Mouse (Mus musculus) forebrain, embryonic 11.5 days (tissue): ENCODE results near the gene Gdf9. TPM values are rescaled to one million over a fixed set of nuclear protein-coding genes. Genes with fewer than 3 reads are reported as not detected.

ENCODE experiments used
- ATAC-seq: fragments of 200-750 bp; cut with Nextera tagmentation; replicated peaks from 2 replicates; pipeline ENCODE4 v1.8.0; 2017; ENCODE audit warnings: moderate TSS enrichment; ENCODE audit not compliant: low FRiP score
- DNase-seq: peaks from one replicate; pipeline ENCODE4 v3.0.0-alpha.2; 2017; ENCODE audit warnings: low spot score
- H3K27ac ChIP-seq: fragments of 300-500 bp; sonication (generic); 2 replicates; pipeline ENCODE4 v1.5.1; 2014; ENCODE audit warnings: low read depth, low read length
- H3K27me3 ChIP-seq: fragments of 300-500 bp; sonication (generic); 2 replicates; pipeline ENCODE4 v1.6.1; 2014; ENCODE audit warnings: mild to moderate bottlenecking, low read length, mixed read lengths; ENCODE audit not compliant: control insufficient read depth, insufficient read depth
- H3K36me3 ChIP-seq: fragments of 300-500 bp; sonication (generic); 2 replicates; pipeline ENCODE4 v1.6.1; 2014; ENCODE audit warnings: mild to moderate bottlenecking, low read length, moderate library complexity, mixed read lengths; ENCODE audit not compliant: control insufficient read depth, insufficient read depth
- H3K4me1 ChIP-seq: fragments of 300-500 bp; sonication (generic); replicated peaks from 2 replicates; pipeline ENCODE4 v1.6.1; 2014; ENCODE audit warnings: low read length, mixed read lengths; ENCODE audit not compliant: control insufficient read depth, insufficient read depth
- H3K4me2 ChIP-seq: fragments of 300-500 bp; sonication (generic); 2 replicates; pipeline ENCODE4 v1.6.1; 2014; ENCODE audit warnings: low read depth, mild to moderate bottlenecking, low read length, moderate library complexity, mixed read lengths; ENCODE audit not compliant: severe bottlenecking
- H3K4me3 ChIP-seq: fragments of 300-500 bp; sonication (generic); 2 replicates; pipeline ENCODE4 v1.5.1; 2014; ENCODE audit warnings: low read depth, low read length
- H3K9ac ChIP-seq: fragments of 300-500 bp; sonication (generic); 2 replicates; pipeline ENCODE4 v1.6.1; 2014; ENCODE audit warnings: low read length
- H3K9me3 ChIP-seq: fragments of 300-500 bp; sonication (generic); 2 replicates; pipeline ENCODE4 v1.6.1; 2016; ENCODE audit warnings: low read length, mixed read lengths; ENCODE audit not compliant: control insufficient read depth
- WGBS: fragments of 180-500 bp; shearing (Covaris S2); extraction: QIAGEN DNeasy Blood & Tissue Kit; methylation state at CpG from one replicate; pipeline ENCODE4 v1.1.7; 2014; 5-methylcytosine and 5-hydroxymethylcytosine counted together
- polyA plus RNA-seq: library from polyadenylated mRNA; unstranded; fragments of >200 nt; fragmentation: Nextera tagmentation; extraction: Ambion mirVana; gene quantifications from 2 replicates; pipeline ENCODE4 v1.2.1, GENCODE M21; 2014

Gdf9 gene
- polyA plus RNA-seq, 1 experiment from 2014 or later: 1.2 TPM

DNA sequence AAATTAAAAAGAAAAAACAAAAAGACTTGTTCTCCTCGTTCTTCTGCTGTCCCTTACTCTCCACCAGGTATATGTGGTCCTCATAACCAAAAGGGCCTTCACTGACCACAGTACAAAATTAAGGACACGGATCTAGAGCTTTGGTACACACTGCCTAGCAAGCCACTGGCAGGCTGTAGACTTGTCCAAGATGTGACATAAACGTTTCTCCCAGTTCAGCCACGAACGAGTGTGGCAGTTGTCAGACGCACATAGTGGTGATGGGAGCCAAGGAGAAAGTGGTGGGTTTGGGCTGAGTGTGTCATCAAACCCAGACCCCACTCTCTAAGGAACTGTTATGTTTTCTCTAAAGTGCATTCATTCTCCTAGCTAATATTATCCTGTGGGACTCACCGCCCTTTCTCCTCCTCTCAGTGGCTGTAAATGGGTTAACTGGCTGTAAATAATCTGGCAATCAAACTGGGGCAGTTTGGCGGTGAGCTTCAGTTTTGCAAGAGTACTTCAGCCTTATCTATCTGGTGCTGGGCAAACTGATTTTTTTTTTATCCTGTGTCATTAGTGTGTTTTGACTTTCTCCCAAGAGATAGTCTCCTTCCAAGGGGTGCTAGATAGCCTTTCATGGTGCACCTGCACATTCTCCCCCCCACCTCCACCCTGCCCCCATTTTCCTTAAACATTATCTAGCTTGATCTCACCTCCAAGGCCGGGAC lies 679 bp downstream of the Gdf9 start:
- no peak; the same call in 1 of the 2 replicates for ATAC-seq

GRCm38 (mm10) chr11:53433057-53433456 lies 2.2 kb downstream of the Gdf9 start:
- H3K4me1 ChIP-seq: peaks cover 3% of the 10 kb centered on the region; the same call in 1 of the 2 replicates
- H3K27ac ChIP-seq: no peak overlapping the region
- no peaks in the 10 kb centered on the region for H3K27me3 ChIP-seq
- 70% methylated on average over 6 of the region's 6 CpGs for WGBS
- H3K9me3 ChIP-seq: no peaks in the 10 kb centered on the region
- no peak overlapping the region for H3K9ac ChIP-seq
- H3K4me3 ChIP-seq: no peak overlapping the region
- ATAC-seq: no peak
- H3K4me2 ChIP-seq: no peak overlapping the region
- H3K36me3 ChIP-seq: no peaks in the 10 kb centered on the region; the same call in 1 of the 2 replicates
- no peak for DNase-seq

More for the DNA sequence above, 679 bp downstream of the Gdf9 start:
- DNase-seq: no peak
- Histone ChIP-seq H3K27ac (peak overlapping the region; percentile 50), H3K4me3 (peak overlapping the region; percentile 97), H3K36me3 (no peaks in the 10 kb centered on the region; the same call in 1 of the 2 replicates), H3K27me3 (no peaks in the 10 kb centered on the region), H3K9me3 (no peaks in the 10 kb centered on the region), H3K9ac (peak overlapping the region; percentile 39; the same call in 1 of the 2 replicates), H3K4me1 (peaks cover 3% of the 10 kb centered on the region; the same call in 1 of the 2 replicates), H3K4me2 (peak overlapping the region; percentile 60)
- 18% methylated on average over 9 of the region's 9 CpGs for WGBS

DNA sequence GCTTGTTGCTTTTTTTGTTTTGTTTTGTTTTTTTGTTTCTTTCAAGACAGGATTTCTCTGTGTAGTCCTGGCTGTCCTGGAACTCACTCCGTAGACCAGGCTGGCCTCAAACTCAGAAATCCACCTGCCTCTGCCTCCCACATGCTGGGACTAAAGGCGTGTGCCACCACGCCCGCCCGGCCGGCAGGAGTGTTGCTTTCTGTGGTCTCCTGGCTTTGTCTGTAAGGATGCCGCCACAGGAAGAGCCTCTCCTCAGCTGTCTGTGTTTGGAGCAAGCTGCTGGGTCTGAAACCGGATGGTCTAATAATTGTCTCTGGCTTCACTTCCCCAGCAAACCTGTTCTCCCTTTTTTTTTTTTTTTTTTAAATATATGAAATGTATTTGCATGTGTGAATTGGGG lies 4.7 kb downstream of the Gdf9 start:
- Histone ChIP-seq H3K4me3 (no peak overlapping the region), H3K9ac (no peak overlapping the region), H3K4me2 (no peak overlapping the region), H3K27ac (no peak overlapping the region), H3K27me3 (no peaks in the 10 kb centered on the region), H3K9me3 (no peaks in the 10 kb centered on the region), H3K36me3 (no peaks in the 10 kb centered on the region), H3K4me1 (peaks cover 3% of the 10 kb centered on the region; the same call in 1 of the 2 replicates)
- DNase-seq (no peak), ATAC-seq (no peak)
- WGBS: 89% methylated on average over 8 of the region's 8 CpGs

- Histone ChIP-seq H3K36me3 (no peaks in the 10 kb centered on the region), H3K9ac (no peak overlapping the region), H3K4me3 (no peak overlapping the region), H3K4me2 (no peak overlapping the region), H3K4me1 (peaks cover 2% of the 10 kb centered on the region; the same call in 1 of the 2 replicates), H3K27ac (no peak overlapping the region), H3K9me3 (no peaks in the 10 kb centered on the region), H3K27me3 (no peaks in the 10 kb centered on the region)
- no peak for ATAC-seq
- DNase-seq: no peak
- WGBS: 85% methylated on average over 6 of the region's 6 CpGs
Measured at GRCm38 (mm10) chr11:53436338-53436737, 5.5 kb downstream of the Gdf9 start.

DNA sequence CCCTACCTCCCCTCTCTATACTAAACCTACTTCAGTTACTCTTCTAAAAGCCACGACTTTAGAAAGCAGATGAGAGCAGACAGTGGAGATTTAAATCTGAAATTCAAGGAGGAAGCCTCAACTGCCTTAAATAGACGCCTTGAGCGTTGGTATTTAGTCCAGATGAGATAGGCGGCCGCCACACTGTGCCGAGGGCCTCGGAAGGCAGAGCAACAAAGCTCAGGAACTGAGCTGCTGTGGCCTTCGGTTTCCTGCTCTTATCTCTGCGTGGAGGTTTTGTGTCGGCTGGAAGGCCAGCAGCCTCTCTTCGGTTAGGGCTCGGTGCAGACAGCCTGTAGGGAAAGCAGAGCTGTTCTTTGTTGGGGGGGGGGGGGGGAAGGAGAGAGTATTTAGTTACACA lies 11.1 kb downstream of the Gdf9 start:
- Histone ChIP-seq H3K9me3 (no peaks in the 10 kb centered on the region), H3K4me3 (no peak overlapping the region), H3K9ac (no peak overlapping the region), H3K4me1 (no peaks in the 10 kb centered on the region), H3K27me3 (no peaks in the 10 kb centered on the region), H3K4me2 (no peak overlapping the region), H3K36me3 (no peaks in the 10 kb centered on the region), H3K27ac (no peak overlapping the region)
- DNase-seq: no peak
- ATAC-seq: no peak
- 50% methylated on average over 12 of the region's 12 CpGs for WGBS

DNA sequence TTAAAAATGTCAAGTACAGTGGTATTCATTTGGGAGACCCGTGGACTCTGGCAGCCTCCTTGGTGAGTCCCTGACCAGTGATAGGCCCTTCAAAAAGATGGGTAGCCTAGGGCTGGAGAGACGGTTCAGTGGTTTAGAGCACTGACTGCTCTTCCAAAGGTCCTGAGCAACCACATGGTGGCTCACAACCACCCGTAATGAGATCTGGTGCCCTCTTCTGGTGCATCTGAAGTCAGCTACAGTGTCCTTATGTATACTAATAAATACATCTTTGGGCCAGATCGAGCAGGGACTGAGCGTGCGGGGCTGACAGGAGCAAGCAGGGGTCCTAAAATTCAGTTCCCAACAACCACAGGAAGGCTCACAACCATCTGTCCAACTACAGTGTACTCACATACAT lies 13.0 kb downstream of the Gdf9 start:
- no peaks in the 10 kb centered on the region for H3K4me1 ChIP-seq
- ATAC-seq (no peak), DNase-seq (no peak)
- H3K4me3 ChIP-seq: no peak overlapping the region
- no peak overlapping the region for H3K4me2 ChIP-seq
- no peak overlapping the region for H3K9ac ChIP-seq
- WGBS: 41% methylated on average over 6 of the region's 6 CpGs
- H3K27me3 ChIP-seq: no peaks in the 10 kb centered on the region
- no peaks in the 10 kb centered on the region for H3K36me3 ChIP-seq
- H3K9me3 ChIP-seq: no peaks in the 10 kb centered on the region
- no peak overlapping the region for H3K27ac ChIP-seq

GRCm38 (mm10) chr11:53445562-53445961 lies 14.7 kb downstream of the Gdf9 start:
- Histone ChIP-seq H3K36me3 (no peaks in the 10 kb centered on the region), H3K4me1 (no peaks in the 10 kb centered on the region), H3K27me3 (no peaks in the 10 kb centered on the region), H3K9ac (no peak overlapping the region), H3K4me2 (no peak overlapping the region), H3K9me3 (no peaks in the 10 kb centered on the region), H3K4me3 (no peak overlapping the region), H3K27ac (no peak overlapping the region)
- ATAC-seq (no peak), DNase-seq (no peak)
- 62% methylated on average over 13 of the region's 13 CpGs for WGBS

DNA sequence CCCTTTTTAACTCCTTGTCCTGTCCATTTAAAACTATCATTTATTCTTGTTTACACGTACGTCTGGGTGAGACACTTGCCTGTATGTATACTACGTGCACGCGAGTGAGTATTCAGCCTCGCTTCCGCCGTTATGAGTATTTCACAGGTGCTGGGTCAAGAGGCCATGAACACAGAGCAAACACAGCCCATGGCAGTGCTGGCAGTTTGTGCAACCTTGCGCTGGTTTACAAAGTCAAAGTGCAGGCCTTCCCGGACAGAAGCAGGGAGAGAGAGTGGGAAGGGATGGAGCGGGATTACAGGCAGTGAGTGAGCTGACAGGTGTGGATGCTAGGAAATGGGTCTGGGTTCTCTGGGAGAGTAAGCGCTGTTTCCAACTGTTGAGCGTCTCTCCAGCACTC lies 15.4 kb downstream of the Gdf9 start:
- ATAC-seq: no peak
- WGBS: 87% methylated on average over 13 of the region's 13 CpGs
- Histone ChIP-seq H3K27ac (no peak overlapping the region), H3K4me1 (no peaks in the 10 kb centered on the region), H3K27me3 (no peaks in the 10 kb centered on the region), H3K9me3 (no peaks in the 10 kb centered on the region), H3K9ac (no peak overlapping the region), H3K4me3 (no peak overlapping the region), H3K36me3 (no peaks in the 10 kb centered on the region), H3K4me2 (no peak overlapping the region)
- no peak for DNase-seq

DNA sequence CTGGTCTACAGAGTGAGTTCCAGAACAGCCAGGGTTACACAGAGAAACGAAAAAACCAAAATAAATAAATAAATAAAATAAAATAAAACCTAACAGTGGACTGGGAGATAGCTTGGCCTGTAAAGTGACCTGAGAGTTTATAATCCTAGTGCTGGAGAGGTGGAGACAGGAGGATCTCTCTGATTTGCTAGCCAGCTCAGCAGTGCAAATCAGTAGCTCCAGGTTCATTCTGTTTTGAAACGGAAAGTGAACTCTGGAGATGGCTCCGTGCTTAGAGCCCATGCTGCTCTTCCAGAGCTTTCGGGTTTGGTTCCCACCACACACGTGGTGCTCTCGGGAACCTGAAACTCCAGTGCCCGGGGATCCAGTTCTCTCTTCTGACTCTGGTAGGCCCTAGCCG lies 17.2 kb downstream of the Gdf9 start:
- Histone ChIP-seq H3K9ac (no peak overlapping the region), H3K4me3 (no peak overlapping the region), H3K27ac (no peak overlapping the region), H3K4me1 (no peaks in the 10 kb centered on the region), H3K36me3 (no peaks in the 10 kb centered on the region), H3K9me3 (no peaks in the 10 kb centered on the region), H3K27me3 (no peaks in the 10 kb centered on the region), H3K4me2 (no peak overlapping the region)
- DNase-seq (no peak), ATAC-seq (no peak)
- WGBS: 89% methylated on average over 8 of the region's 8 CpGs
